Mouse (Mus musculus) layer of hippocampus, adult 2 months (tissue): ENCODE results near the gene Dirc2. TPM values are rescaled to one million over a fixed set of nuclear protein-coding genes. Genes with fewer than 3 reads are reported as not detected.

ENCODE experiments used
- DNase-seq, 2 experiments: peaks; one replicate each; pipeline ENCODE4 v3.0.0; 2022; ENCODE audit warnings: low spot score in 2 of 2
- H3K27ac ChIP-seq: fragments of 200-600 bp; 2 replicates; pipeline ENCODE4 v1.8.1; 2022
- H3K4me3 ChIP-seq: fragments of 200-600 bp; 2 replicates; pipeline ENCODE4 v1.8.1; 2022; ENCODE audit warnings: mild to moderate bottlenecking
- CTCF ChIP-seq: fragments of 200-600 bp; conservative IDR thresholded peaks from 2 replicates; pipeline ENCODE4 v1.8.1; 2022; ENCODE audit warnings: antibody characterized with exemption, mild to moderate bottlenecking, moderate library complexity
- total RNA-seq, 2 experiments: library from RNA; stranded (reverse); gene quantifications; 2 replicates each; pipeline ENCODE4 v1.2.3; 2021

Dirc2 gene
- total RNA-seq, 2 experiments from 2014 or later, result 66.3 to 69.1 TPM

DNA sequence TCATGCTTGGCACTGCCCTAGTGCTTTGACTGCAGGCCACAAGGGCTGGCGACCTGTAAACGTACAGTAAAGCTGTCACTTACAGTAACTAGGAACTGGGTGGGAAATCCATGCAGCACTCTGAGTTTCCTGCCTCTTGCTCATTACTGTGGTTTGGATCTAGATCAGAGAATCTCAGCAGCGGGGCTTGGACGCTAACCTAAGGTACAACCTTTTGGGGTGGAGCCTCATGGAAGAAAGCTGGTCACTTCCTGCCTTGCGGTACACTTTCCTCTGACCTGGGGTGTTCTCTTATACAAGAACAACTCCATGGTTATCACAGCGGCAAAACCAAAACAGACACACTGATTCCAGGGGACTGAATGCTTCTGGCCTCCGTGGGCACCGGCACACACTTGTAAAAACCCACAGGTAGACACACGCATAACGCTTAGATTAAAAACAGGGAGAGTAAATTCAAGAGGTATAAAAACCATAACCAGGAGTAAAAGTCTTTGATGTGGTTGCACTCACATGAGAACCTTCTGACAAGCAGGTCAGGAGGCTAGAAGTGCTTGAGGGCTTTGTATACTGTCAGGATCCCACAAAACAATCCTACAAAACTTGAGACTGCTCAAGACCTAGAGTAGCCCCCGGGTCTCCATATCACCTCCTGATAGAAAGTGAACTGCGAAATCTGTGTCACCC, 26.8 kb downstream of the Dirc2 start:
- H3K4me3 ChIP-seq, result no peak overlapping the region
- TF ChIP-seq CTCF, result no peak
- no peak for DNase-seq
- H3K27ac ChIP-seq, result no peak overlapping the region

DNA sequence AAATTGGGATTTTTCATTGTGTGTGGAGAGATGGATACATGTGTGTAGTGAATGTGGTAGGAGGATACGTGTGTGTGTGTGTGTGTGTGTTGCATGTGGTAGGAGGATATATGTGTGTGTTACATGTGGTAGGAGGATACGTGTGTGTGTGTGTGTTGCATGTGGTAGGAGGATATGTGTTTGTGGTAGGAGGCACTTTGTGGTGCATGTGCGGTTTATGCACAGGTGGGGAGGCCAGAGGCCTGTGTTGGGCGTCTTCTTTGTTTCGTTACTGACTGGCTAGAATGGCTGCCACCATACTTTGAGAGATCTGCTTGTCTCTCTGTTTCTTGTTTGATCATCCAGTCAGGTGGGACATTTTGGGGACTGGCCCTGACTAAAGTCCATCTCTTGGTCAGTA, 27.5 kb downstream of the Dirc2 start:
- TF ChIP-seq CTCF, result no peak
- no peak overlapping the region for H3K4me3 ChIP-seq
- no peak overlapping the region for H3K27ac ChIP-seq
- no peak for DNase-seq

GRCm38 (mm10) chr16:35740943-35741342, 28.2 kb downstream of the Dirc2 start:
- Histone ChIP-seq H3K27ac (peak overlapping the region; percentile 55; the same call in 1 of the 2 replicates), H3K4me3 (no peak overlapping the region)
- TF ChIP-seq CTCF, result no peak
- DNase-seq, result no peak

DNA sequence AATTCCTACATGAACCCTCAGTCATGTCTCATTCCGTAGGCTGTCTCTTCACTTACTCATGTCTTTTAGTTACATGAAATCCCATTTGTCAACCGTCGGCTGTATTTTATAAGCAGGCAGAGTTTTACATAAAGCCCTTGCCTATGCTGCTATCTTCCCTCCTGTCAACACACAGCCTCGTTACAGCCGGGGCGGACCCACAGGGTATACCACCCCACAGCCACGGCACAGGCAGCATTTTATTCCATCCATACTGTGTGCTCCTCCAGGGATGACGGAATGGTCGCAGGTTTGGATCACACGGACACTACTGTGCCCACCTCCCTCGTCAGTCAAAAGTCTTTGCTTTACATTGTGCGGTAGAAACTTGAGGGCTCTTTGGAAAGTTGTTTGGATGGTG, 28.8 kb downstream of the Dirc2 start:
- no peak for TF ChIP-seq CTCF
- peak in 1 of 2 experiments; percentile 7 for DNase-seq
- Histone ChIP-seq H3K27ac (peak overlapping the region; percentile 55), H3K4me3 (no peak overlapping the region)

DNA sequence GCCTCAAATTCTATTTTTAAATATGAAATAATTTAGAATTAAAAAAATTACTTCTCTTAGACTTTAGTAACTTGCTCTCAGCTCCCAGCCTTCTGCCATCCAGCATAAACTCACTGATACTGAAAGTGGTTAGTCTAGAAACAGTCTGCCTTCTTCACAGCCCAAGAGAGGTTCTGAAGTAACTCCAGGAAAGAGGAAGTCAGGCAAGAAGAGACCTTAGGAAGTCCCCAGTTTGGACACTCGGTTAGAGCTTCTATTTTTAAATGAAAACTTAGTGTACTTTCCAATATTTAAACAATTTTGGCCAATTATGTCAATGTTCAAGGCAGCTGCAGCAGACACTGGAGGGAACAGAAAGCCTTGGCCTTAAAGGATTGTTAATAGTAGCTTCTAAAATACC, 29.6 kb downstream of the Dirc2 start:
- H3K4me3 ChIP-seq, result no peak overlapping the region
- TF ChIP-seq CTCF, result no peak
- H3K27ac ChIP-seq, result 0 out of 2 replicates have a peak overlapping the region, but pooled peaks have one; percentile 18
- DNase-seq, result no peak

- no peak for DNase-seq
- no peak for TF ChIP-seq CTCF
- H3K27ac ChIP-seq, result peak overlapping the region; percentile 53; the same call in 1 of the 2 replicates
- no peak overlapping the region for H3K4me3 ChIP-seq
These were observed 30.9 kb downstream of the Dirc2 start for GRCm38 (mm10) chr16:35738096-35738767.

GRCm38 (mm10) chr16:35734038-35734437, 35.1 kb downstream of the Dirc2 start:
- Histone ChIP-seq H3K27ac (no peak overlapping the region), H3K4me3 (no peak overlapping the region)
- peak; percentile 94 for TF ChIP-seq CTCF
- peak in 1 of 2 experiments; percentile 66 for DNase-seq

DNA sequence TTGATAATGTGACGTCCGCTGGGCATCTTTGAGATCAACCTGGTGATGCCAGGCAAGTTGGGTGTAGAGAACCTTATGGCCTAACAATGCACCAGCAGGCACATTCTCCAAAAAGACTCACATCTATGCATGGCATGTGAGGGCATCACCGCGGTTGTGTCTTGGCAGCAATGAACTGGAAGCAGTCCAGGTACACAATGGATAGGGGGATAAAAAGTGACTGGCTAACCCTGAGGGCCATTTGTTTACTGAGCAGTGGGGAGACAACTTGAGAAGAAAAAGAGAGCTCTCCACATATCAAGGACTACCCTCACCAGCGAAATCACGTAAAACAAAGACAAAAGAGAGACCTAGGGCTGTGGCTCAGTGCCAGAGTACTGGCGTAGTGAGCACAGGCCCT, 37.1 kb downstream of the Dirc2 start:
- TF ChIP-seq CTCF, result no peak
- Histone ChIP-seq H3K27ac (no peak overlapping the region), H3K4me3 (no peak overlapping the region)
- DNase-seq, result no peak

GRCm38 (mm10) chr16:35729151-35729738, 39.9 kb downstream of the Dirc2 start:
- 0 out of 2 replicates have a peak overlapping the region, but pooled peaks have one; percentile 3 for H3K27ac ChIP-seq
- TF ChIP-seq CTCF, result no peak
- DNase-seq, result no peak
- no peak overlapping the region for H3K4me3 ChIP-seq

DNA sequence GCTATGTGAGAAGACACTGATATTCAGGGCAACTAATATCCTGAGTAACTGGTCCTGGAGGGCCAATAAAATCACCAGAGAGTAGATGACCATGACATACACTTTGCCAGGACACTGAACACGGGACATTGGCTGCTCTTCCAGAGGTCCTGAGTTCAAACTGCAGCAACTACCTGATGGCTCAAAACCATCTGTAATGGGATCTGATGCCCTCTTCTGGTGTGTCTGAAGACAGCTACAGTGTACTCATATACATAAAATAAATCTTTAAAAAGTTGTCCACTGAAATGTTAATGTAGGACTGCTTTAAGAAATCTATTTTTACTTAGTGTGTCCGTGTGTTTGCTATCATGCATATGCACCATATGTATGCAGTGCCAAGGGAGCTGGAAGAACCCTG, 42.6 kb downstream of the Dirc2 start:
- Histone ChIP-seq H3K4me3 (no peak overlapping the region), H3K27ac (no peak overlapping the region)
- DNase-seq, result no peak
- TF ChIP-seq CTCF, result peak; percentile 53

- TF ChIP-seq CTCF, result no peak
- no peak overlapping the region for H3K27ac ChIP-seq
- H3K4me3 ChIP-seq, result no peak overlapping the region
- no peak for DNase-seq
These were observed 44.6 kb downstream of the Dirc2 start for GRCm38 (mm10) chr16:35724561-35724960.

GRCm38 (mm10) chr16:35717761-35718160, 51.4 kb downstream of the Dirc2 start:
- no peak overlapping the region for H3K4me3 ChIP-seq
- no peak for DNase-seq
- no peak for TF ChIP-seq CTCF
- no peak overlapping the region for H3K27ac ChIP-seq

GRCm38 (mm10) chr16:35716257-35716656, 52.9 kb downstream of the Dirc2 start:
- H3K4me3 ChIP-seq, result no peak overlapping the region
- H3K27ac ChIP-seq, result no peak overlapping the region
- peak; percentile 55 for TF ChIP-seq CTCF
- no peak for DNase-seq
